Mouse (Mus musculus) heart, postnatal 4 days (tissue): ENCODE results near the gene Actr3. TPM values are rescaled to one million over a fixed set of nuclear protein-coding genes. Genes with fewer than 3 reads are reported as not detected.

Source experiments
- DNase-seq: peaks from one replicate; pipeline ENCODE4 v3.0.0; 2021
- total RNA-seq, 2 experiments: library from RNA; stranded (reverse); gene quantifications; 2 replicates each; pipeline ENCODE4 v1.2.3; 2021

Gene Actr3
- total RNA-seq, 2 experiments from 2014 or later: 353 to 370 TPM

- DNase-seq: no peak
Observed at GRCm38 (mm10) chr1:125350843-125351242, 84.7 kb downstream of the Actr3 start.

DNA sequence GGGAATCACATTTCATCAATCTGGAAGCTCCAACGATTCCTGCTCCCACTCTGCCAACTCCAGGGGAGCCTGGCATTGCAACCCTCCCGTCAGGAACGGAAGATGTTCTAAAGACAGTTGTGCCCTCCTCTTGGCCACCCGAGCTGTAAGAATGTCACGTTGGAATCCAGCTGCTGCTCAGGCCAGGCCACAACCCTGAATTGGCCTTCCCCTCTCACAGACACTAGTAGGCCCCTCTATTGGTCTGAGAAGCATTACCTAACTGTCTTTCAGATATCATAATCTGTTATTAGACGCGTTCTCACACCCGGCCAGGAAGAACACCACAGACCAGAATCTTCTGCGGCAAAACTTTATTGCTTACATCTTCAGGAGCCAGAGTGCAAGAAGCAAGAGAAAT, 89.7 kb downstream of the Actr3 start:
- no peak for DNase-seq

DNA sequence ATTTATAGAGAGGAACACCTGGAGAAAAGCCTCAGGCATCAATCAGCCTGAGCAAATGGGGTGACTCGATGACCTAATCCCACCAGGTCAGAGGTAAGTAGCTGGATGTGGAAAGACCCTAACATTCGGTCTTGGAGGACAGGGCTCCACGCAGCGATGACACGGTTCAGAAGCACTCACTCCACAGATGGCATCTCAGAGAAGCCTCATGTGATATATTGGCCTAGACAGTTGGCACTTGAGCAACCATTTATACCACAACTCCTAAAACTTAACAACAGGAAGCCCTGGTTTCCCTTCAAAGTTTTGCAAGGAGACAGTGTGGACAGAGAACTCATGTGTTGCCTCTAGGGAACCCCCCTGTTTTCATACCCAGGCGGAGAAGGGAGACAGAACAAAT, 90.1 kb downstream of the Actr3 start:
- no peak for DNase-seq

GRCm38 (mm10) chr1:125343105-125343504, 92.4 kb downstream of the Actr3 start:
- DNase-seq: no peak

Other genes starting within 250 kb of the Actr3 start
- 10 to 100 TPM; 79.2 to 82.8 TPM for gene Slc35f5, start 124.9 kb upstream of the Actr3 start, total RNA-seq
- 1 to 10 TPM; 1.5 TPM for gene Gpr39, start 241.3 kb upstream of the Actr3 start, total RNA-seq